Mouse (Mus musculus) T-cell, adult 2 months (primary cell): ENCODE data around the gene Magi2.
"Not testable (repeated sequence)": the region's sequence is repeated elsewhere in the genome, so short reads cannot be mapped to it uniquely, and the experiment has no call there.

Experiments used
- DNase-seq: peaks from one replicate; pipeline ENCODE4 v3.0.0; 2022; ENCODE audit warnings: low spot score

Magi2 gene

DNA sequence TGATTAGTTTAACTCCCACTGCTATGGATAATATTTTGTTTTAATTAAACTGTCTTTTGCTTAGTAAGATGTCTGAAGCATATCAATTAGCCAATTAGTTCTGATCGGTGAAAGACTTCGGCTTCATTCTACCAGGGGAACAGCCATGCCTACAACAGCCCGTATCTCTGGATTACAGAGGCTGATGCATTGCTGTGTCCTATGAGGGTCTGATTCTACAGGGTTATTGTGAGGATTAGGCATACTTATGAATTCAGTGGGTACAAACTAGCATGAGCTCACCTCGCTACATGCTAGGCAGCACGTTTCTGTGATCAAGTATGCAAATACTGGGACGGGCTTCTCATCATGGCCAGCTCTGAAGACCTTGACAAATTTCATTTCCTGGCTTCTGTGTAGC lies 1022.5 kb downstream of the Magi2 start:
- DNase-seq = no peak

DNA sequence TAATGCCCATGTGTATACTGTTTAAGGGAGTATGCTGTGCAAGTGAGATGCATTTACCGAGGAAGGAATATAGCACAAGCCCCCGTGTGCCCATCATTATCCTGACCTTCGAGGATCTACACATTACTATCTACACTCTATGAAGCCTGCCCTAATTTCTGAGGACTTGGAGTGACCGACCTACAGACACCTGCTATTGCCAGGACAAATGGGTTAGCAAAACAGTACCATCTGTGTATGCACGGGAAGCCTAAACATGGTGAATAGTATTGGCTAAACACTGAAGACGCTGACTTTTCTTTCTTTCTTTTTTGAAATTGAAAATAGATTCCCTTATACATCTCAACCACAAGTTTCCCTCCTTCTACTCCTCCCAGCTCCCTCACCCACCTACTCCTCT lies 1024.7 kb downstream of the Magi2 start:
- no peak for DNase-seq

DNA sequence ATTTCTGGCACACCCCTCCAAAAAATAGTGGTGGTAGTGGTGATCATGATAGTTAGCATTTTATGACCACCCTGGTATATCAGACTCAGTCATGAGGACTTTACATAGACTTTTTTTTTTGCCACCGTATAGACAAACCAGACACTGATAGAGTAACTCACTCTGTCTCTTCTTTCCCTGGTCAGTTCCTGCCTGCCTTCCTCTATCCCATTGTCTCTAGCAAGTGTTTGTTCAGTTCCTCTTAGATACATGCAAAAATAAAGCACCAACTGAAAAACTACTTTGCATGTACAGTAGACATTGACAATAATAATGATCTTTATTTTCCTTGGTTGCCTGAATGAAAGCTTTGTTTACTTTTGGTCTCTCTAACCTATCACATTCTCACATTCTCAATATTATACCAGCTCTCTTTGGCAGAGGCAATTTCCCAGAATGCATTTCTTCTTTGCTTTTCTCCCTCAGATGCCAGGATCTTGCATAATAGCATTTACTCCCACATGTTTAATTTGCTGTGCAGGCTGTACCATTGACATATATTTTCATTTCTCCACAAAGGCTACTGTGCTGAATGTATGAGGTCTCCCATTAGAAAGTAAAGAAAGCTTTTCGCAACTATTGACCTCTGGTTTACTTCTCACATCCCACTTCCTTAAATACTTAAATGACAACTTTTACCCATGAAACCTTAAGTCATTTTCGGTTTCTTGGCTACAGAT lies 1029.5 kb downstream of the Magi2 start:
- DNase-seq = no peak

DNA sequence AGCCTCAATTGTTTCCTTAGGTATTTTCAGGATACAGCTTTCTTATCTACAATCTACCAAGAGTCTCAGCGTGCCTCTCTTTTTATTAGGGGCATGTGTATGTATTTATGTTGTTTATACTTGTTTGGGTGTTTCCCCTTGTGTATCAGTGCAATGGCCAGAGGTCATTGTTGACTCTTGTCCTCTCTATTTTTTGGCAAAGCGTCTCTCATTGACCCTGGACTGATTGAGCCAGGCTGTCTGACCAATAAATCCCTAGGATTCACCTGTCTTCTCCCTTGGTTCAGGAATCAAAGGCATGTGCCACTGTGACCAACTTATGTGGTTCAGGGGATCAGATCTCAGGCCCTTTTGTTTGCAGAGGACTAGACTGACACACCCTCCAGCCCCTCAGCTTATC lies 1030.1 kb downstream of the Magi2 start:
- no peak for DNase-seq

DNA sequence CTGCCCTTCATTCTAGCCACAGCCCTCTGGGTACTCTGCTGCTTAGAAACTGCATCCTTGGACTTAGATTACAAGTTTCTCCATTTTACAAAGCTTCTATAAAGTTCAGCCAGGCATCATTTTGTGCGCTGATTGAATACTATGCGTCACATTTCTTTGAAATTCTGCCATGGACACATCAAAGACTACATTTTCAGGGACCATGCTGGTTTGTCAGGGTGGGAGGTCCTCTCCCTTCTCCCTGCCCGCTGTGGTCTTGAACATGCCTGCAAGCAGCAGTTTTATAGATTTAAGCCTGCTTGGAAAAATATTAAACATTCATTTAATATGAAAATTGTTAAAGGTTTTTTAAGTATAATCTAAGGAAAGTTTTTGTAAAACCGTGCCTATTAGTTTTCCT lies 1030.6 kb downstream of the Magi2 start:
- DNase-seq = no peak

DNA sequence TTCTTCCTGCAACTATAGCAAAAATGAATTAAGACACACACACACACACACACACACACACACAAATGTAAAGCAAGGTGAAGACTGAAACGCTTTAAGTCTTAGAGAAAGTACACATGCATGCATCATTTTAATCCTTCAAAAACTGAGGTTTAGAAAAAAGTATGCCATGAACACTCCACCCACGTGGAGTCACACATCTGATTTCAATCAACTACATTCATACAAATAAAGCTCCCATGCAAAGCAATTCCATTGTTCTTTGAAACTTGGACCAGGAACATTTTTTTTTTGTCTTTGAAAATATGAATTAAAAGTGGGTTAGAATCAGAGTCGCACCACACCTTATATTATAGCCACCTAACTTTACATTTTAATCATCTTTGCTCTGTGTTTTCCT lies 1032.9 kb downstream of the Magi2 start:
- no peak for DNase-seq

DNA sequence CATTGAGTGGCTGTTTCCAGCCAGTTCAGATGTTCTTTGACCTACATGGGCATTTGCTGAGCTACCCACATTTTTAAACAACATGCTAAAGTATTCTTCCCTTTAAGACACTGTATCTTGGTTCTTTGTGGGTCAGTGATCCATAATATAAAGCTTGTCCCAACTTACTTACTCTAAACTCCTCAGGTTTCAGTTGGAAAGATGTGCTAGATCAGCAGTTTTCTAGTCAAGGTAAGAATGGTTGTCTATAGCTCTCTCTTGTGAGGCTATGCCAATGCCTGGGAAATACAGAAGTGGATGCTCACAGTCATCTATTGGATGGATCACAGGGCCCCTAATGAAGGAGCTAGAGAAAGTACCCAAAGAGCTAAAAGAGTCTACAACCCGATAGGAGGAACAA lies 1045.8 kb downstream of the Magi2 start:
- not testable (repeated sequence) for DNase-seq

DNA sequence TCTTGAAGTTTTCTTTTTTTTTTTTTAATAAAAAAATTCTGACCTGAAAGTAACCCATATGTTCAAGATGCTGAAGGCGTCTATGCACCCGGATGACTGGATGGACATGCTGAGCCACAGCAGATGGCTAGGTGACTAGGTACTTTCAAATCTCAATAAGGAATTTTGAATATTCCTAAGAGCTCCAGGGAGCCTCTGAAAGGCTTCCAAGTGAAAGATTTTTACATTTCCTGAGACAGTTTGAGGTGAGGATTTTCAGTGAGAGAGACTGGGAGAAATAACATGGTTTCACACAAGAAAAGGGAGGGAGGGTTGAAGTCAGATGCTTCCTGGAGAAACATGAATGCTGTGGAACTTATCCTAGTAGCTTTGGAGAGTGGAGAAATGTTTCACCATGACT lies 1048.8 kb downstream of the Magi2 start:
- no peak for DNase-seq

DNA sequence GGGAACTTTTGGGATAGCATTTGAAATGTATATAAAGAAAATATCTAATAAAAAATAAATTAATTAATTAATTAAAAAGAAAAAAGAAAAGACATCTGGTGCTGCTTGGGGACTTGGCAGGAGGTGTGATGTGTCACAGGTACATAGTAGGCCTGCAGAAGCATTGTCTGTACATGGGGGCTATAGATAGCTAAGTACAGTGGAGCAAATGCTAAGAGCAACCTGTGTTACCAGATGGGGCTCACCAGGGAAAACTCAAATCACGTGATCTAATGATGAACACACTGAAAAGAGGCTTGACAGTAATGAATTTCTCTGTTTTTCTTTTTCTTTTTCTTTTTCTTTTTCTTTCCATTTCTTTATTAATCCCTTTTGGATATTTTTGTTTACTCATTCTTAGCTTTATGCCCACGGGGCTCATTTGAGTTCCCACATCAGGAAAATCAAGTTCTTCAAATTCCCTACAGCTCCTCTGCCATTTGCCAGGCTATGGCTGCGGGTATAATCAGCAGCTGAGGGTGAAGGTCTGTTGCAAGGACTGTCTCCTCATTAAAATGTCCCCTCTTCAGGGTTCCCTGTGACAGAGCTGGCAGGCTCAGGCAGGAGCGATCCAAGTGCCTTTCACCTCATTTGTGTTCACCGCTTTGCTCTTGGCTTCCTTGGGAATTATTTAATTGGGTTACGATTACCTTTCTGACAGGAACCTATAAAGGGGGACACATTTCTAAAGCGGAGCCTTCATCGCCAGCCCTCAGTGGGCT lies 1058.4 kb downstream of the Magi2 start:
- no peak for DNase-seq

DNA sequence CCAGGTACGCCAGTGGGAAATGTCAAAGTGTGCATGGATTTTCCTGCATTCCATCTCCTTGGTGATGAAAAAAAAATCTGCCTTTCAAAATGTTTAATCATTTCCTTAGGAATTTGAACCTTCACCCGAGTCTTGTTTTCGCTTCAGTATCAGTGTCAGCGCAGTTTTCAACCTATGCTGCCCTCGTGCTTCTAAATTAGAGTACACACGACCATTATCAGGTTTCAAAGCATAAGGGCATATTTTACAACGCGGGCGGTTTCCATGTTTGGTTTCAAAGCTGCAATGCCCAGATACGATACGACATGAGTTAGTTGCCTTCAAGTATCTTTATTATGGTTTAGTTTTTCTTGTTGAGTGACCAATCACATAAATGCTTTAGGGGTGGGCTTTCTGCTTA lies 1067.7 kb downstream of the Magi2 start:
- DNase-seq = no peak

DNA sequence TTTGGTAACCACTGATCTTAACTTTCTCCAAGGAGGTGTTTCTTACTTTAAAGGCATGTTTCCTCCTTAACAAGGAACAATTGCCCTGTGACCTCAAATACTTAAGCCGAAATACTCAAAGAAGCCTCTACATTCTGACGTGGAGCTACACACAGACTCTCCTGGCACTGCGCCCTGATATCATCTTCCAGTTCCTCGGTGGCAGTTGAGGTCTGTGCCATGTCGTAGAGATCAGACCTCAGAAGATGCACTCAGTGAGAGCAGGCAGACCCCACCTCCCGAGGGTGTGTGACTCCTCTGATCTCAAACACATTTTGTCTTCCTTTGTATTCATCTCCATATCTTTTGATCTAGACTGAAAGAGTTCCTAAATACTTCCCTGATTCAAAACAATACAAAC lies 1073.0 kb downstream of the Magi2 start:
- DNase-seq = peak; percentile 6

DNA sequence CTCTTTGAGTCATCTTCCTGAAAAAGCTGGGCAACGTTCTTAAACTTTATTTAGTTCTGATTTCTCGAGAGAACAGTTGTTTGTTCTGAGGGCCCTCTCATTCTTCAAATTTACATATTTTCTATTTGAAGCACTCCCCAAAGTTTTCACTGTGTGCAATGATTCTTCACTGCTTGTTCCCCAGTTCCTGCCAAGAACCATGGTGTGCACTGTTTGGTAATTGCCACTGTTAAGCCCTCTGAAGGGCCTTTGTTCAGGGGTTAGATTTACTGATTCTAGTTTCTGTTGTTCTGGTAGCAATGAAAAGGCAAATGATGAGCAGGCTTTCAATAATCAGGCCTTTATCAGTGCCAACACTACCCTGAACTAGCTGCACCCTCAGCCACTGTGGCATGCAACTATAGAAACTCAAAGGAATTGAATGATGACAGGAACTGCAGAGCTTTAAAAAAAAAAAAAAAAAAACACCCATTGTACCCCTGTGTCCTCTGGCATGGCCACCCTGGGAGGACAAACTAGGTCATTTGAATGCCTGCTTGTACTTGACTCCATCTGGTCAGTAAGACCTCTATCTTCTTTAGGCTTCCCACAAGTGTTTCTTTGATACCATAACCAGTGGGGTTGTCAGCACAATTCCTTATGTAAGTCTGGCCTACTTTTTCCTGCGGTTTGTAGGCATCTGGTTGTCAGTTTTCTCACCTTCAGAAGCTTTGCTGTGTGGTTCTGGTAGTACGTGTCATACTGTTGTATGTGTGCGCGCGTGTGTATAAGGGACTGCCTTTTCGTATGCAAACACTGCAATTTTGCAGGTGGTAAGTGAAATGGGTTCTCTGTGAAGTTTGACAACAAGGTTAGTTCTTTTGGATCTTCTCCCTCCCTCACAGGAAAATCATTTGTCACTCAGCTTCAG lies 1076.5 kb downstream of the Magi2 start:
- DNase-seq = no peak

DNA sequence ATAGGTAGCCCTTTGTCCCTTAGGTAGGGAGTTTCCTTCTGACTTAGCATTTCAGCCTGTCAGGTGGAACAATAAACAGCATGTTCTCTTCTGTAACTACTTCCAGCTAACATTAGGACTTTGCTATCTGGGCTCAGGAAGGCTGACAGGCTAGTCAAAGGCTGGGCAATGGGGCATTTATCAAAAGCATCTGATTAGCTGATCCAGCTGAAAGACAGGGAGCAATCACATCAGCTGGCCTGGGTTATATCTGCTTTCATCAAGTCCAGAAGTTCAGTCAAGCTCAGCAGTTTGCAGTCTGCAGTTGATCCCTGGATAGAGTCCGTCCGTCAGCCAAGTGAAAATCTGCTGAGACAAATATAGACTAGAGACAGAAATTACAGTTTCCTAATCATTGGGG lies 1094.1 kb downstream of the Magi2 start:
- DNase-seq = no peak

DNA sequence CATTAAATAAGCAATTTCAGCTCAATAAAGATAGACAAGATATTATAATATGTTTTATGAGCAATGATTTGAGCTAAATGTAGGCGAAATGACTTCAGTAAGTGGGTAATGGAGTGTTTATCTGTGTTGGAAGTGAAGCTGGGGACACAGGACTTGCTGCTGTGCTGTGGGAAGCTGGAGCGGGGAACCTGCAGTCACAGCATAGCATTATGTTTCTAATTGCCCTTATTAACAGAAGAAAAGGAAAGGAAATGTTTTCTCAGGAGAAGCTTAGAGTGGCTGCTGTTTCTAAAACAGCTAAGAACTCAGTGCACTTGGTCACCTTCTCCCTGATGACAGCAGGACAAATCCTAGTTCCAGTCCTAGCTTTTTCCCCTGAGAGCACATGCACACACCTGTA lies 1098.5 kb downstream of the Magi2 start:
- DNase-seq = no peak

DNA sequence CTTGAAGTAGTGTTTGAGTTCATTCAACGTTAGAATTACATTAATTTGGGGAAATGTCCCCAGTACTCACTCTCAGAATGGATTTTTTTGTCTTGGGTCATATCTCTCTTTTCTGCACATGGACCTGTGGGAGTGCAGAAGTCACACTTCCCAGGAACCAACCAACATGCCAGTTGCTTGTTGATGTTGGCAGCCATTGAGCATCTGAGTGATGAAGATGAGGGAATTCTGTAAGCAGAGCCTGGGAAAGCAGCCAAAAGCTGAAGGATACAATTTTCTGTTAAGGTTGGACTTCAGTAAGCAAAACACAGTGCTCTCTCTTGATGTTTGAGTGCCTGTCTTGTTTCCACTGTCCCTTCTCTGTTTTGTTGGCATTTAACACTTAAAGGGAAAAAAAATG lies 1102.1 kb downstream of the Magi2 start:
- DNase-seq = no peak

DNA sequence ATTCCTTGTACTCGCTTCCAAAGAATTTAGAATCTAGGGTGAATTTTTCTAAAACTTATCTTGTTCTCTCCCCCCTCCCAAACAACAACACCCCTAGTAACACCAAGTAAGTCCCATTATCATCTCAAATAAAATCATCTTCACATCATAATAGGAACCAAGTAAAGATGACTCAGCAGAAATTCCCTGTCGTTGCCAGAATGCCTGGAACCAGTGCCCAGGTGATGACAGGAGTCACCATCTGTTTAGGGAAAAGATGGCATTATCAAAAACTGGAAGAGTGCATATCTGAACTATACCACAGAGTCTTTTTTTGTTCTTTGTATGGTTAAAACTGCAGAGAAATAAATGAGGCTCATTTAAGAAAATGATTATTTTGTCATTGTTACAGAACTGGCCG lies 1103.2 kb downstream of the Magi2 start:
- no peak for DNase-seq

DNA sequence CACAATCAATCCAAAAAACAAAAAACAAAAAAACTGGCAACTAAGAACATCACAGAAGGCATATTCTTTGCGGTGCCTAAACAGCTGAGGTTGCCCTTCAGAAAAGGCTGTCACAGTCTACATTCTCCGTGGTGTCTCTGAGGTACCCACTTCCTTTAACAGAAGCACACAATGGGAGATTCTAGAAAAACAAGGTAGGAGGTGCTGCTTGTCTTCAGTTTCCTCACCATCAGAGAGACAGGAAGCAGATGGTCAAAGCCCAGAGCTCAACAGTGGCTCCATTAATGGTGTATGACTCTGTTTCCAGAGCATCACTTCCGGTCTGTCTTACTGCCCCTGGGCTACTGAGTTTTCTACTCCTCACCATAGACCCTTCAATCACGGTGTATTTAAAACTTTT lies 1105.7 kb downstream of the Magi2 start:
- peak; percentile 66 for DNase-seq

DNA sequence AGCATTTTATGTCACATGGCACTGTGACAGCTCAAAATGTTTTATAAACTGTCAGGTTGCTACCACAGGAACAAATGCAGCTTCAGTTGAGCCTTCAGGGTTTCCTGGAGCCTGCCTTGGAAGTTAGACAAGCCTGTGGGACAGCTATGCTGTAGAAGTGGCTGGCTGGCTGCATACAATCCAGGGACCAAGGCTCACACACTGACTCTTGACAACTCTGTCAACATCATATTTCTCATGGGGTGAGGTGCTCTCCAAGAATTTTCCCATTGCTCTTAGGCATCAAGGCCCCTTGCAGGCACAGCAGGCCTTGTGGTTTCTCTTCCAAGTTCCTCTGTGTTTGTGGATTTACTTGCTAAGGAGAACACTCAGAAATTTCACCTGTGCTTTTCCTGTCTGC lies 1107.7 kb downstream of the Magi2 start:
- DNase-seq = no peak

DNA sequence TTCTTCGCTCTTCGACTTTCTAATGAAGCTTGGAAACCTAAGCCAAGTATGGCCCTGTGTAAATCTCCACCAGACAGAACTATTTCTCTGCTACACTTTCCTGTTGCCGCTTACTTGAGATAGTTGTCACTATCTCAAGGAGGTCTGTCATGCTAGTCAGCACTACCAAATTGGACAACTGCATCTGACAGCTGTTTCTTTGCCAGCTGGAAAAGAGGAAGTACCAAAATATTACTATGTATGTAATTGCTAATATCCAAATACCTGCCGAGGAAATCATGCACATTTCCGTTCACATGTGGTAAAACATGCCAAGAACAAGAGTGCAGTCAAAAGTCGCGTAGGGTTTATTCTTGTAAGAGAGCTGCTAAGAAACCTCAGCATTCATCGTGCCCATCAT lies 1126.1 kb downstream of the Magi2 start:
- no peak for DNase-seq

DNA sequence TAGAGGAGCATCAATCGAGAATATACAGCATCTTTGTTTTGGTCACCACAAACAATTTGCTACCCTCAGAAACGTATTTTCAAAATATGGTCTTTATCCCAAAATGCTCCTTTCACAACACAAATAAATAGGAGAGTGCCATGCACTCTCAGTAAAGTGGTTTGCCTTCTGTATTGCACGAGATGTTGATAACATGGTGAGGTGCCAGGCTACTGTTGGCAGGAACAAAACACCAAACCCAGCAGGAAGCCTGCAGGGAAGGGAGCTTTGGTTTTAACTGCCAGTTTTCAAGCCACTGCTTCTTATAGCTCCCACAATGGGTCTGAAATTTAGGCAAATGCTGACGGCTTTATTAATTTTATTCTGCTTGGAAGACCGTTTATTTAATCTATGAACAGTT lies 1131.6 kb downstream of the Magi2 start:
- no peak for DNase-seq

DNA sequence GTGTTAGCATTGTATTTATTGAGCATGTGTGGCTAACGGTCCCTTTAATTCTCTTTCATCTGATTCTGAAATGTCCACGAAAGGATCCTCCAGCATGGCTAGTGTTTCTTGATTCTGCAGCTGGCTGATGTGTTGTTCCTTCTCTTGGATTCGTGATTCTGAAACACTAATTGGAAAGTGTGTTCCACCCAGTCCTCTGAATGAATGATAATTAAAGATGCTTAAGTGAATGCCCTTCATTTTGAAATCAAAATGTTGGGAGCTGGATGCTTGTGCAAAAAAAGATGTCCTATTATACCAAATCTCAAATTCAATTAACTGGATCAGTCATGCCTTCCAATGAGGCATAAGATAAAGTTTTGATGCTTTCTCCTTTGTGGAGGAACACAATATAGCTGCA lies 1132.2 kb downstream of the Magi2 start:
- no peak for DNase-seq

DNA sequence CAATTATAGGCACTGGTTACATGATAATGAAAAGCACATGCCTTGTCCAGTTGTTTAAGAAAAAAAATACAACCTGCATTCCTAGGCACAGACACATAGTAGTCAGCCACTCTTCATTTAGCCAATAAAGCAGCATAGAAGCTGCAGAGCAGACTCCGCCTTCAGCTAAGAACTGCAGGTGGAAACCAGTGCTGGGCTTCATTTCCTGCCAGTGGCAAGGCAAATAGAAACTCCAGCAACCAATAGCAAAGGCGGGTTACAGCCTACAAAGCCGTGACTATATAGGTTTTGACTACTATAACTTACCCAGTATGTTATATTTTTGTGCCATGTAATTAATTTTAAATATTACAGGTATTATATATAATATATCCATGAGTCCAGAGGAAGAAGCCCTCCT lies 1135.3 kb downstream of the Magi2 start:
- no peak for DNase-seq

DNA sequence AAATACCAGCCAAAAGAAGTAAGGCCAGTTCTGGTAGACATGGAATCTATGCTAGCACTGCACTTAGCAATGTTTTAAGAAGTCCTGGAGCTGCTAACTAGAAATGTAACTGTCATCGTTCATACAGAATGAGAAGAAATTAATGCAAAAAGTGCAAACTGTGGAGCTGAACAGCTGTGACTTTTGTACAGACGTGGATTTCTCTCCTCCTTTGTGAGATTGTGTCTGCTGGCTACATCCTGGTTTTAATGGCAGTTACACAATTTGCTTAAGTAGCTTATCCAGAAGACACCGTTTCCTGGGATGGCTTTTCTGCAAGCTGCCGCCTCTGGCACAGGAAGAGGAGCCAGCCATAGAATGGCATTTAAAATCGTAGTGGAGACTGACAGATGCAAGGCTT lies 1136.4 kb downstream of the Magi2 start:
- DNase-seq = no peak
